Mouse (Mus musculus) intestine, embryonic 15.5 days (tissue): Measurements from ENCODE around the gene Gmps. TPM values are rescaled to one million over a fixed set of nuclear protein-coding genes. Genes with fewer than 3 reads are reported as not detected.
A peak's percentile ranks its signal among the peaks of the same experiment; 100 is the strongest.

Source experiments
- ATAC-seq: fragments of 200-750 bp; cut with Nextera tagmentation; 2 replicates; pipeline ENCODE4 v1.8.0; 2017; ENCODE audit warnings: moderate TSS enrichment, moderate library complexity
- H3K27ac ChIP-seq: fragments of 300-500 bp; sonication (generic); 2 replicates; pipeline ENCODE4 v1.5.1; 2015; ENCODE audit warnings: mild to moderate bottlenecking, inconsistent platforms
- H3K27me3 ChIP-seq: fragments of 300-500 bp; sonication (generic); replicated peaks from 2 replicates; pipeline ENCODE4 v1.6.1; 2015; ENCODE audit warnings: inconsistent platforms
- H3K36me3 ChIP-seq: fragments of 300-500 bp; sonication (generic); 2 replicates; pipeline ENCODE4 v1.6.1; 2015; ENCODE audit warnings: inconsistent platforms
- H3K4me1 ChIP-seq: fragments of 300-500 bp; sonication (generic); replicated peaks from 2 replicates; pipeline ENCODE4 v1.6.1; 2015; ENCODE audit warnings: inconsistent platforms
- H3K4me2 ChIP-seq: fragments of 300-500 bp; sonication (generic); replicated peaks from 2 replicates; pipeline ENCODE4 v1.6.1; 2015; ENCODE audit warnings: mild to moderate bottlenecking, inconsistent platforms
- H3K4me3 ChIP-seq: fragments of 300-500 bp; sonication (generic); replicated peaks from 2 replicates; pipeline ENCODE4 v1.5.1; 2015; ENCODE audit warnings: inconsistent platforms
- H3K9ac ChIP-seq: fragments of 300-500 bp; sonication (generic); 2 replicates; pipeline ENCODE4 v1.6.1; 2015; ENCODE audit warnings: inconsistent platforms
- H3K9me3 ChIP-seq: fragments of 300-500 bp; sonication (generic); 2 replicates; pipeline ENCODE4 v1.6.1; 2016; ENCODE audit warnings: inconsistent platforms
- WGBS: fragments of 180-500 bp; shearing (Covaris S2); methylation state at CpG from one replicate; pipeline ENCODE4 v1.1.7; 2015; 5-methylcytosine and 5-hydroxymethylcytosine counted together
- polyA plus RNA-seq: library from polyadenylated mRNA; unstranded; fragments of >200 nt; fragmentation: Nextera tagmentation; extraction: Ambion mirVana; gene quantifications from 2 replicates; pipeline ENCODE4 v1.2.1, GENCODE M21; 2015

The Gmps gene
- 37.3 and 42.6 TPM in 2 replicates for polyA plus RNA-seq

DNA sequence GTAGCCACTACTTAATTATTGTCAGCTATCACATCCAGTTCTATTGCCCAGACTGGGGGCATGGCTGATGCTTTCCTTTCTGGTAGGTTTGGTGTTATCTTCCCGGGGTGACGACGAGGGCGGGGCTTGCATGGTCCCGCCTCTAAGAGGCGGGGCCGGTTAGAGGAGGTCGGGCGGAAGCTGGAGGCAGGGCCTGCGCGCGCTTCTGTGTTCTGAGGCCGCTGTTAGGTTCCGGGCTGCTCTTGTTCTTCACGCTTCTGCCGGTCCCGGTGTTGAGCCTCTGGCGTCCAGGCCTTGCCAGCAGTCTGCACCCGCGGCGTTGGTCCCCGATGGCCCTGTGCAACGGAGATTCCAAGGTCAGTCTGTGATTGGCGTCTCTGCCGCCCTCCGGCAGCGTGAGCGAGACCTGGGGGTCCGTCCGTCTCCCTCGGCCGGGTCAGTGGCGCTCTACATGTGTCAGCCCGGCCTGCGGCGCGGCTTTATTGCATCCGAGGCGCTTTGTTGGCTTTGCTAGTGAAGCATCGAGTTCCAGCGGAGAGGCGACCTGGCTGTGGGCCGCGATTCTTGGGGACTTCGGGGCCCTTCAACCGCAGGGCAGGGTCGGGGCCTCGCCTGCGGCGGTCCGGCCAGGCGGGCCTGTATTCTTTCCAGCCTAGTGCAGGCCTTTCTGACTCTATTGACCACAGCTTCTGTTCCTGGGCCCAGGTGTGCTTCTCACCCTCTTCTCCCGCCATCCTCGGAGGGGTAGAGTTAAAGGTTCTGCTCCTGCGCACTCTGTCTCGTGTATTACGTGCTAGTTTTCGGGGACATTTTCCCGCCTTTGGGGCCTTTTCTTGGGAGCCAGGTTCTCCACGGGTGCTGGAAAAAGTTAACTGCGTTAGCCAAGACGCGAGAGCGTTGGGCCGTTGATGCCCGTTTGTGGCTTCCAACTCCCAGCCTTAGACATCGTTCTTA is at the start of gene Gmps:
Gene Gmps, plus strand, starts transcription at position 152 of the 954 bp plus-strand sequence.
- under 1% methylated on average over 67 of the region's 67 CpGs for WGBS
- 0 out of 2 replicates have a peak, but pooled peaks cover 3% of the 10 kb centered on the region for H3K4me1 ChIP-seq
- peak; percentile 99 for ATAC-seq

DNA sequence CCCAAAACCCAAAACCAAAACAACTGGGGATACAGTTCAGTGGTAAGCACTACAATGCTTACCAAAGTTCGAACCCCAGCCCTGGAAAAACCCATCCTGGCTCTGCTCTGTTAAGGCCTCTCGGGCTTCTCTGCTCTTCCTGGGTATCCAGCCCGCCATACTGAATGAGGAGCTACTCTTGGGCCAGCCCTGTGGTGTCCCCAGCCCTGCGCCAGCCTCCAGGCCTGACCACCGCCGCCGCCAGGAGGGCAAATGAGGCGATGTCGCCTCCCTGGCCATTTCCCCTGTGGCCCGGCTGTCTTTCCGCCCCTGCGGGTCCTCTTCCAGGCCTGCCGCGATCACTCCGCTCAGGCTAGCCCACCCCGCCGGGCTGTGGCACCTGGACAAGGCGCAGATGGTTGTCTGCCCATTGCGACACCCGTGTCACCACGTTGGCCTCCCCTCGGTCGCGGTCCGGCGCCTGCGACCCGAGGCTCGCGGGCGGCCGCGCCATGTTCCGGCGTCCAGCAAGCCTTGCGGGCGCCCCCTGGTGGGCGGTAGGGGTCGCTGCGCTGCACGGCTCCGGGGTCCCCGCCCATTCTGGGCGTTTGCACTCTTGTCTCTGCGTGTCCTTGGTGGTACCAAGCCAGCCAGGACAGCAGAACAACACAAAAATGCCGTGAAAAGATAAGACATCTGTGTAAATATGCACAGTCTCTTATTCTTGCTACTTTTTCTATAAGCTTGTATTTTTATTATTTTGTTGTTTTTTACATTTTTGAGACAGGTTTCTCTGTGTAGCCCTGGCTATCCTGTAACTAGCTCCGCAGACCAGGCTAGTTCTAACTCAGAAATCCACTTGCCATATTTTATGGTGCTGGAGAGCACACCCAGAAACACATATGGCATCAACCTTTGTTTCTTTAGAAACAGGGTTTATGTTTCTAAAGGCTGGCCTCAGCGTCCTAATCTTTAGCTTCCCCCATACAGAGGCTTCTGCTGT is 46.7 kb upstream of the Gmps start, which contains the start of gene E130311K13Rik:
Gene E130311K13Rik, minus strand, starts transcription at position 595 of the 982 bp plus-strand sequence.
- no peaks in the 10 kb centered on the region for H3K27me3 ChIP-seq
- 6% methylated on average over 48 of the region's 48 CpGs for WGBS
- ATAC-seq, result peak; percentile 99
- H3K4me3 ChIP-seq, result peak within 1 kb of the TSS; percentile 70
- H3K9me3 ChIP-seq, result no peaks in the 10 kb centered on the region
- peak within 1 kb of the TSS; percentile 51; the same call in 1 of the 2 replicates for H3K27ac ChIP-seq
- peak within 1 kb of the TSS; percentile 77 for H3K4me2 ChIP-seq
- no peaks in the 10 kb centered on the region for H3K36me3 ChIP-seq
- no peaks in the 10 kb centered on the region for H3K4me1 ChIP-seq
- peak within 1 kb of the TSS; percentile 90 for H3K9ac ChIP-seq

More for the DNA sequence above, at the start of gene Gmps:
- Histone ChIP-seq H3K9ac (peak within 1 kb of the TSS; percentile 84), H3K36me3 (0 out of 2 replicates have a peak, but pooled peaks cover 6% of the 10 kb centered on the region), H3K9me3 (no peaks in the 10 kb centered on the region), H3K4me2 (peak within 1 kb of the TSS; percentile 72), H3K4me3 (peak within 1 kb of the TSS; percentile 91), H3K27me3 (no peaks in the 10 kb centered on the region), H3K27ac (peak within 1 kb of the TSS; percentile 84)

DNA sequence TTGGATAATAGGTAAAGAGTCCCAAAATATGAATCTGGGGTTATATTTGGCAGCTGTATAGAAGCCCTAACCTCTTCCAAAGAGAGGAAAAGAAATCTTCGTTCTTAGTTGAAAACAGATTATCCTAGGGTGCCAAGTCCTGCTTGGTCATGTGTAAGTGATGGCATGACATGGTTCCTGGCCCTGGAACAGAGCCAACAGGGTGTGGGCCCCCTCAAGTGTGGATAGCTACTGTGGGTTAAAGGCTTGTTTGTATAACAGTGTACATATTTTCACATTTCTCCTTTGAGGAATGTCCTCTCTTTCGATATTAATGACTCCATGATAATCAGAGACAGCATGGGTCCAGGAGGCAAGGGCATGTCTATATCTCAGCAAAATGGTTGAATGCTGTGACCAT is 37.0 kb upstream of the Gmps start:
- no peaks in the 10 kb centered on the region for H3K9me3 ChIP-seq
- no peak for ATAC-seq
- no peak overlapping the region for H3K4me3 ChIP-seq
- WGBS, result 83% methylated on average over 2 of the region's 2 CpGs
- H3K4me2 ChIP-seq, result no peak overlapping the region
- no peak overlapping the region for H3K9ac ChIP-seq
- H3K27me3 ChIP-seq, result no peaks in the 10 kb centered on the region
- H3K4me1 ChIP-seq, result no peaks in the 10 kb centered on the region
- H3K36me3 ChIP-seq, result no peaks in the 10 kb centered on the region
- no peak overlapping the region for H3K27ac ChIP-seq

GRCm38 (mm10) chr3:63941204-63941850 is 34.6 kb upstream of the Gmps start:
- Histone ChIP-seq H3K27ac (no peak overlapping the region), H3K36me3 (0 out of 2 replicates have a peak, but pooled peaks cover 2% of the 10 kb centered on the region), H3K9ac (no peak overlapping the region), H3K4me3 (no peak overlapping the region), H3K9me3 (no peaks in the 10 kb centered on the region), H3K4me1 (no peaks in the 10 kb centered on the region), H3K27me3 (no peaks in the 10 kb centered on the region), H3K4me2 (no peak overlapping the region)
- ATAC-seq, result no peak
- 81% methylated on average over 2 of the region's 2 CpGs for WGBS

DNA sequence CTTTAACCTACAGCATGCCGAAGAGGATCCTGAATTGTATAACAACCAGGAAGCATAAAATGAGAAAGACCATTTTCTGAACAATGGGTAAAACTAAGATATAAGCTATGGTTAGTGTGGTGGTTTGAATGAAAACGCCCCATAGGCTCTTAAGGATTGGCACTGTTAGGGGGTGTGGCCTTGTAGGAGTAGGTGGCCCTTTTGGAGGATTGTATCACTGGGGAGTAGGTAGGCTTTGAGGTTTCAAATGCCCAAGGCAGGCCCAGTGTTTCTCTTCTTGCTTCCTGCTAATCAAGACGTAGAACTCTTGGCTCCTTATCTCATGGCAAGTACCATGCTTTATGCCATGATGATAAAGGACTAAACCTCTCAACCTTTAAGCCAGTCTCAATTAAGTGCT is 26.1 kb upstream of the Gmps start:
- WGBS, result 85% methylated on average over 3 of the region's 3 CpGs
- Histone ChIP-seq H3K4me3 (no peak overlapping the region), H3K9ac (no peak overlapping the region), H3K4me2 (no peak overlapping the region), H3K4me1 (no peaks in the 10 kb centered on the region), H3K36me3 (0 out of 2 replicates have a peak, but pooled peaks cover 3% of the 10 kb centered on the region), H3K27me3 (no peaks in the 10 kb centered on the region), H3K9me3 (no peaks in the 10 kb centered on the region), H3K27ac (no peak overlapping the region)
- ATAC-seq, result no peak

DNA sequence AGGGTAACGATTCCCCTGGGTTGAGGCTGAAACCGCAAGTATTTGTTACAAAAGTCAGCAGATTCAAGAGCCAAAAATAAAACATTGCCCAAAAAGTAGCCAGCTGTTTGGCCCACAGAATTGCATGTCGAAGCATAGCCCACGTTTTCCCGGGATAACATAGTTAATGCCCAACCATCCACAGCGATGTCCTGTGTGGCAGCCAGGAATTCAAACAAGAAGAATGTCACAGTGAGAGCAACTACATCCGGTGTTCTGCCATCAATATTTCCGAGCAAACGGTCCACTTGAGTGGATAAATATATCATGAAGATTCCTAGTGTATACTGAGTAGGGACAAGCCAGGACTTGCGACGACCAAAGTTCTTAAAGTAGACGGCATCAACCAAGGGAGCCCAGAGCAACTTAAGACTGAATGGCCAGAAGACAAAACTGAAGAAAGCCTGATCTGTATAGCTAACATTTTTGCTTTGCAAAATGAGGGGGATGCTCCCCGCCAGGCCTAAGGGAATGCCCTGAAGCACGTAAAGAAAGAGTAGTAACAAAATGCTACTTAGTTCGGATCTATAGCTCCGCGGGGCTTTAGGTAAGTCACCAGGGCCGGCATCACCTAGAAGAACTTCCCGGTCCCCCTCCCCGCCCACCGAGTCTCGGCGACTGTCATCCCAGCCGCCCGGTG is 12.3 kb upstream of the Gmps start:
- Histone ChIP-seq H3K9me3 (no peaks in the 10 kb centered on the region), H3K9ac (peak overlapping the region; percentile 93), H3K4me1 (0 out of 2 replicates have a peak, but pooled peaks cover 4% of the 10 kb centered on the region), H3K4me3 (peak overlapping the region; percentile 82), H3K36me3 (no peaks in the 10 kb centered on the region), H3K27me3 (0 out of 2 replicates have a peak, but pooled peaks cover 3% of the 10 kb centered on the region), H3K4me2 (peak overlapping the region; percentile 77), H3K27ac (peak overlapping the region; percentile 91)
- WGBS, result 5% methylated on average over 25 of the region's 25 CpGs
- ATAC-seq, result no peak; the same call in 1 of the 2 replicates

DNA sequence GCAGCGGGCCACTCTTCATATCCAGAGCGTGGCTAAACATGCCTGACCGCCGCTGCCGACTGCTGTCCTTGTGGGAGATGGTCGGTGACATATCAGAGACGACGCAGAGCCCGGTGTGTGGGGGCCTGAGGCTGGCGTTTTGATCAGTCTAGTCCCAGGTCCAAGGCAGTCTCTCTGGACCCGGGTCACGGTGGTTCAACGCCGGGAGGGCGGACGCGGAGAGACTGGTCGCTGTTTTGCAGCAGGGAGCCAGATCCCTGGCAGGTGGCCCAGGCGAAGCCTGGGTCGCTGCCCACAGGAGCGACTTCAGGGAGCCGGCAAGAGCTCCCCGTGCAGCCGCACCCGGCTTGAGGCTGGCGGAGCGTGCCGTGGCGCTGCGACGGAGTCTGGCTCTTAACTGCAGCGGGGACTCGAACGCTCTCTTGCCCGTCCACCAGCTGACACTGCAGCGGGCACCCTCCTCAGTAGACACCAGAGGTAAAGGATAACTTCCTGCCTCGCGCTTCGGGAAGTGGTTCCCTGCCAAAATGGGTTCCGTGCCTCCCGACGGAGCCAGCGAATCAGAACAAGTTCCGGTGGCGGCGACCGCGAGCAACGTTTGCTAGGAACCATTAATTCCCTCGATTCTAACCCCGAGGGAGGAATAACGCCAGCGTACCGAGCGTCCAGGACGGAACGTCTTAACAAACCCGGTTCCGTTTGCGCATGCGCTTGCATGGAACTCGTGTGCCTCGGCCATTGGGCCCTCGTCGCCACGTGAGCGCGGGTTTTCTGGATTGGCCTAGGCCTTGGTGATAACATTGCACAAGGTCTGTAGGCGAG is 11.6 kb upstream of the Gmps start, which contains the start of gene Slc33a1:
Gene Slc33a1, minus strand, starts transcription at position 669 of the 822 bp plus-strand sequence.
- WGBS, result under 1% methylated on average over 69 of the region's 69 CpGs
- Histone ChIP-seq H3K36me3 (no peaks in the 10 kb centered on the region), H3K27ac (peak within 1 kb of the TSS; percentile 91), H3K4me3 (peak within 1 kb of the TSS; percentile 82), H3K9ac (peak within 1 kb of the TSS; percentile 93), H3K4me2 (peak within 1 kb of the TSS; percentile 77), H3K9me3 (no peaks in the 10 kb centered on the region), H3K27me3 (0 out of 2 replicates have a peak, but pooled peaks cover 3% of the 10 kb centered on the region), H3K4me1 (0 out of 2 replicates have a peak, but pooled peaks cover 4% of the 10 kb centered on the region)
- ATAC-seq, result peak; percentile 95

DNA sequence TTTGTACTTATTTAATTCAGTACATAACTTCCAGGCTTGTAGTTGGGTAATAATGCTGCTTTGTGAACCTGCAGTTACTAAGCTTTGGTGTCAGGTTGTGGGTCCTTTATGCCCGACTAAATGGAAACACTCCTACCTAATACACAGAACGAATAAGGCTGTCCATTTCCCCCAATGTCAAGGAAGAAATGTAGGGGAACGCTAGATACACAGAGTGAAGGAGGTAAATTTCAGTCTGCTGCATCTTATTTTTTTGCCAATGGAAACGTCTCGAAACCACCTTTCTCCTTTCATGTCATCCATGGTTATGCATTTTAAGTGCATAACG is 11.0 kb upstream of the Gmps start:
- WGBS, result 79% methylated on average over 6 of the region's 6 CpGs
- Histone ChIP-seq H3K27ac (no peak overlapping the region), H3K4me2 (peak overlapping the region; percentile 77), H3K36me3 (no peaks in the 10 kb centered on the region), H3K4me1 (0 out of 2 replicates have a peak, but pooled peaks cover 4% of the 10 kb centered on the region), H3K4me3 (peak overlapping the region; percentile 82), H3K9me3 (no peaks in the 10 kb centered on the region), H3K9ac (no peak overlapping the region), H3K27me3 (0 out of 2 replicates have a peak, but pooled peaks cover 3% of the 10 kb centered on the region)
- ATAC-seq, result no peak

GRCm38 (mm10) chr3:63965929-63966328 is 10.0 kb upstream of the Gmps start:
- 0 out of 2 replicates have a peak, but pooled peaks cover 3% of the 10 kb centered on the region for H3K27me3 ChIP-seq
- H3K4me2 ChIP-seq, result no peak overlapping the region
- 76% methylated on average over 2 of the region's 2 CpGs for whole genome bisulfite sequencing
- no peak overlapping the region for H3K4me3 ChIP-seq
- 0 out of 2 replicates have a peak, but pooled peaks cover 4% of the 10 kb centered on the region for H3K4me1 ChIP-seq
- no peak overlapping the region for H3K9ac ChIP-seq
- no peaks in the 10 kb centered on the region for H3K9me3 ChIP-seq
- H3K36me3 ChIP-seq, result no peaks in the 10 kb centered on the region
- H3K27ac ChIP-seq, result no peak overlapping the region
- no peak for ATAC-seq

DNA sequence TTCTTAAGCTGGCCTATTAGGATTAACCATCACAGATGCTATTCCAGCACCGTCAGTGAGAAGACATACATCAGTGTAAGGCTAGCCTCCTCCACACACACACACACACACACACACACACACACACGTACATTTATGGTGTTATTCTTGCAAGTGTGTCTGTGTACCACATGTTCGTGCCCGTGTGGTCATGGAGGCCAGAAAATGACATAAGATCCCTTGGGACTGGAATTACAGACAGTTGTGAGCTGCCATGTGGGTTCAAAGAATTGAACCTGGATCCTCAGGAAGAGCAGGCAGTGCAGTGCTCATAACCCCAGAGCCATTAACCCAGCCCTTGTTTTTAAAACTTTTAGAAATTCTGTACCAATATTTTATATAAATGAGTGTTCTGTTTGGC is 2.0 kb downstream of the Gmps start:
- H3K9ac ChIP-seq, result no peak overlapping the region
- H3K27me3 ChIP-seq, result no peaks in the 10 kb centered on the region
- no peaks in the 10 kb centered on the region for H3K9me3 ChIP-seq
- 0 out of 2 replicates have a peak, but pooled peaks cover 3% of the 10 kb centered on the region for H3K4me1 ChIP-seq
- ATAC-seq, result no peak
- H3K36me3 ChIP-seq, result 0 out of 2 replicates have a peak, but pooled peaks cover 9% of the 10 kb centered on the region
- WGBS, result 67% methylated on average over 4 of the region's 4 CpGs
- no peak overlapping the region for H3K27ac ChIP-seq
- H3K4me2 ChIP-seq, result 0 out of 2 replicates have a peak overlapping the region, but pooled peaks have one; percentile 72
- no peak overlapping the region for H3K4me3 ChIP-seq
